Mouse (Mus musculus): Measurements from ENCODE around the gene Bmp6.

DNA sequence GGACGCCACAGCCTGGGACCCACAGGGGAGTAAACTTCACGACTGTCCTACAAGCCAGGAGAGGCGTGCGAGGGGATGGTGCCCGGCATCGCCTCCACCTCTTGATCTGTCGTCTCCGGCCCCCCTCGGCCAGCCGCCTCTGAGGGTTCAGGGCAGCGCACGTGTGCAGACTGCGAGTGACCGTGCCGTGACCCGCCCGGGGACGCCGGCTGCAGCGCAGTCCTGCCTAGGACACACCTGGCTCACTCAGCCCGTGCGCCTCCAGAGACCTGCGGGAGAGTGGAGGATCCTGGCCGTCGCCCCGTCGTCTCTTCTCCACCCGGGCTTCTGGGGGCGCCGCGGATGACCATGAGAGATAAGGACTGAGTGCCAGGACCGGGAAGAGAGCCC is 519 bp downstream of the Bmp6 start:
- TF ChIP-seq CTCF (IDR thresholded peaks at IDR 0.05; ENCODE audit: low read depth) = no peak
- no peak for TF ChIP-seq EP300 (IDR thresholded peaks at IDR 0.05; ENCODE audit: low read depth)

Data from heart, postnatal 0 days (tissue).